Mouse (Mus musculus) right cerebral cortex, adult 18-20 months (tissue): ENCODE results near the gene Dgkh.
A peak's percentile ranks its signal among the peaks of the same experiment; 100 is the strongest.

Experiments
- DNase-seq: peaks from one replicate; pipeline ENCODE4 v3.0.0; 2022; ENCODE audit warnings: mixed read lengths

Dgkh gene

GRCm38 (mm10) chr14:78716035-78716434 lies 16.5 kb downstream of the Dgkh start:
- DNase-seq = no peak

- peak; percentile 70 for DNase-seq
These were observed 19.9 kb downstream of the Dgkh start for GRCm38 (mm10) chr14:78712565-78713148.

GRCm38 (mm10) chr14:78710647-78711046 lies 21.9 kb downstream of the Dgkh start:
- no peak for DNase-seq

GRCm38 (mm10) chr14:78705616-78706015 lies 27.0 kb downstream of the Dgkh start:
- DNase-seq = no peak

GRCm38 (mm10) chr14:78703989-78704388 lies 28.6 kb downstream of the Dgkh start:
- DNase-seq = no peak

- no peak for DNase-seq
These were observed 29.2 kb downstream of the Dgkh start for GRCm38 (mm10) chr14:78703361-78703760.

GRCm38 (mm10) chr14:78702048-78702447 lies 30.5 kb downstream of the Dgkh start:
- DNase-seq = no peak

- DNase-seq = no peak
These were observed 31.1 kb downstream of the Dgkh start for GRCm38 (mm10) chr14:78701501-78701900.

- DNase-seq = no peak
These were observed 31.5 kb downstream of the Dgkh start for GRCm38 (mm10) chr14:78701087-78701486.

- DNase-seq = no peak
These were observed 32.9 kb downstream of the Dgkh start for GRCm38 (mm10) chr14:78699634-78700033.

- DNase-seq = peak; percentile 64
These were observed 33.4 kb downstream of the Dgkh start for GRCm38 (mm10) chr14:78699196-78699595.

GRCm38 (mm10) chr14:78694121-78694520 lies 38.5 kb downstream of the Dgkh start:
- DNase-seq = no peak

GRCm38 (mm10) chr14:78692602-78693001 lies 40.0 kb downstream of the Dgkh start:
- peak; percentile 55 for DNase-seq

- no peak for DNase-seq
These were observed 40.6 kb downstream of the Dgkh start for GRCm38 (mm10) chr14:78691926-78692487.

- DNase-seq = no peak
These were observed 41.7 kb downstream of the Dgkh start for GRCm38 (mm10) chr14:78690883-78691282.

- no peak for DNase-seq
These were observed 42.2 kb downstream of the Dgkh start for GRCm38 (mm10) chr14:78690387-78690786.

GRCm38 (mm10) chr14:78689950-78690349 lies 42.6 kb downstream of the Dgkh start:
- DNase-seq = no peak

GRCm38 (mm10) chr14:78687716-78688115 lies 44.9 kb downstream of the Dgkh start:
- DNase-seq = no peak

- no peak for DNase-seq
These were observed 45.9 kb downstream of the Dgkh start for GRCm38 (mm10) chr14:78686701-78687100.

- DNase-seq = no peak
These were observed 48.4 kb downstream of the Dgkh start for GRCm38 (mm10) chr14:78684171-78684570.

- DNase-seq = no peak
These were observed 53.6 kb downstream of the Dgkh start for GRCm38 (mm10) chr14:78678981-78679380.

GRCm38 (mm10) chr14:78677852-78678588 lies 54.6 kb downstream of the Dgkh start:
- peak; percentile 90 for DNase-seq

- DNase-seq = no peak
These were observed 56.1 kb downstream of the Dgkh start for GRCm38 (mm10) chr14:78676457-78676856.

GRCm38 (mm10) chr14:78674606-78675005 lies 58.0 kb downstream of the Dgkh start:
- DNase-seq = no peak
